Mouse (Mus musculus): ENCODE measurements around the gene Mmp7. TPM values are rescaled to one million over a fixed set of nuclear protein-coding genes. Genes with fewer than 3 reads are reported as not detected.

The Mmp7 gene
- polyA plus RNA-seq (2012; rRNA removed): not detected in 2 replicates

GRCm38 (mm10) chr9:7691790-7692189 is at the start of gene Mmp7:
Gene Mmp7 (plus strand): TSS chr9:7692090.
- no peak for DNase-seq (ENCODE audit: extremely low spot score in 1 of 2, low spot score in 1 of 2)

GRCm38 (mm10) chr9:7647901-7648300 is 44.0 kb upstream of the Mmp7 start:
- DNase-seq (ENCODE audit: extremely low spot score in 1 of 2, low spot score in 1 of 2): no peak

- no peak for DNase-seq (ENCODE audit: extremely low spot score in 1 of 2, low spot score in 1 of 2)
These were observed 41.3 kb upstream of the Mmp7 start for GRCm38 (mm10) chr9:7650397-7651180.

GRCm38 (mm10) chr9:7652351-7653085 is 39.4 kb upstream of the Mmp7 start:
- DNase-seq (ENCODE audit: extremely low spot score in 1 of 2, low spot score in 1 of 2): no peak

- DNase-seq (ENCODE audit: extremely low spot score in 1 of 2, low spot score in 1 of 2): no peak
These were observed 33.9 kb upstream of the Mmp7 start for GRCm38 (mm10) chr9:7657946-7658345.

- no peak for DNase-seq (ENCODE audit: extremely low spot score in 1 of 2, low spot score in 1 of 2)
These were observed 32.3 kb upstream of the Mmp7 start for GRCm38 (mm10) chr9:7659469-7660020.

GRCm38 (mm10) chr9:7661371-7661770 is 30.5 kb upstream of the Mmp7 start:
- no peak for DNase-seq (ENCODE audit: extremely low spot score in 1 of 2, low spot score in 1 of 2)

GRCm38 (mm10) chr9:7669674-7670073 is 22.2 kb upstream of the Mmp7 start:
- no peak for DNase-seq (ENCODE audit: extremely low spot score in 1 of 2, low spot score in 1 of 2)

GRCm38 (mm10) chr9:7672985-7673384 is 18.9 kb upstream of the Mmp7 start:
- DNase-seq (ENCODE audit: extremely low spot score in 1 of 2, low spot score in 1 of 2): no peak

GRCm38 (mm10) chr9:7678154-7678837 is 13.6 kb upstream of the Mmp7 start:
- DNase-seq (ENCODE audit: extremely low spot score in 1 of 2, low spot score in 1 of 2): no peak

GRCm38 (mm10) chr9:7682081-7682618 is 9.7 kb upstream of the Mmp7 start:
- DNase-seq (ENCODE audit: extremely low spot score in 1 of 2, low spot score in 1 of 2): no peak

GRCm38 (mm10) chr9:7686024-7686423 is 5.9 kb upstream of the Mmp7 start:
- DNase-seq (ENCODE audit: extremely low spot score in 1 of 2, low spot score in 1 of 2): no peak

- peak in 1 of 2 experiments; percentile 7 for DNase-seq (ENCODE audit: extremely low spot score in 1 of 2, low spot score in 1 of 2)
These were observed 2.1 kb upstream of the Mmp7 start for GRCm38 (mm10) chr9:7689799-7690198.

GRCm38 (mm10) chr9:7693961-7694360 is 2.1 kb downstream of the Mmp7 start:
- DNase-seq (ENCODE audit: extremely low spot score in 1 of 2, low spot score in 1 of 2): no peak

GRCm38 (mm10) chr9:7695646-7696045 is 3.8 kb downstream of the Mmp7 start:
- no peak for DNase-seq (ENCODE audit: extremely low spot score in 1 of 2, low spot score in 1 of 2)

- DNase-seq (ENCODE audit: extremely low spot score in 1 of 2, low spot score in 1 of 2): no peak
These were observed 16.8 kb downstream of the Mmp7 start for GRCm38 (mm10) chr9:7708698-7709097.

- no peak for DNase-seq (ENCODE audit: extremely low spot score in 1 of 2, low spot score in 1 of 2)
These were observed 19.3 kb downstream of the Mmp7 start for GRCm38 (mm10) chr9:7711196-7711595.

GRCm38 (mm10) chr9:7714062-7714907 is 22.4 kb downstream of the Mmp7 start:
- peak; percentile 11 to 69 for DNase-seq (ENCODE audit: extremely low spot score in 1 of 2, low spot score in 1 of 2)

- no peak for DNase-seq (ENCODE audit: extremely low spot score in 1 of 2, low spot score in 1 of 2)
These were observed 23.0 kb downstream of the Mmp7 start for GRCm38 (mm10) chr9:7714908-7715175.

GRCm38 (mm10) chr9:7721543-7721942 is 29.7 kb downstream of the Mmp7 start:
- no peak for DNase-seq (ENCODE audit: extremely low spot score in 1 of 2, low spot score in 1 of 2)
